Mouse (Mus musculus) regulatory T cell (primary cell): ENCODE results near the gene Lats1.
"Not testable (repeated sequence)": the region's sequence is repeated elsewhere in the genome, so short reads cannot be mapped to it uniquely, and the experiment has no call there.

ENCODE experiments used
- in situ Hi-C: fragments of 300-600 bp; cut with MboI, MseI; formaldehyde crosslinking; loops from one replicate; pipeline ENCODE4 v1.15.1; 2025; ENCODE audit warnings: high pct_unique_total_duplicates

Lats1 gene

DNA sequence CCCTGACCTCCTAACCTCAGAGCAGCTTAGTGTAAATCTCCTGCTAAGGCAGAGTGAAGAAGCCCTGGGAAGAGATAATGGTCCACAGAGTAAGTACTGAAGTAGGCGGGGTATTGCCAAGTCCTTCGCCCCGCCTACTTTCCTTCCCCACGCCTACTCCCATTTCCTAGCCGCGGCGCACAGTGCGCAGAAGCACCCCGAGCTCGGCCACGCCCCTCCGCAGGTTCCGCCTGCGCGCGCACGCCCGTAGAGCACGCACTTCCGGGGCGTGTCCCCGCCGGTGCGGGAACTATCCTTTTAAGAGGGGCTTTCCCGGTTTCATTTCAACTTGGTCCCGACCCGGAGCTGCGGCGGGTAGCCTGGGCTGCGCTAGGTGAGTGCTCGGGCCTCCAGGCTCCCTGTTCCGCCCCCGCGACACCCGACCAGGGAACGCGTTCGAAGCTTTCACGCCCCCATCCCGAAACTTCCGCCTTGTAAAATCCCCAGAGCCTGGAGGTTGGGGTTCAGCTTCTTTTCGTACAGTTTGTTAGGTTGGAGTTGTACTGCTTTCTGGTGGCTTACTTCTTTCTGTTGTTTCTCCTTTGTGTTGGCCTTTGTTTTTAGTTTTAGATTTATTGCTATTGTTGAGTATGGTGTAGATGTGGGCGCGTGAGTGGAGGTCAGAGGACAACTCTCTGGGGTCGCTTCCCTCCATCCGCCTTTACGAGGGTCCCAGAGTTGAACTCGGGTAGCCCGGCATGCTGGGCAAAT, 44.9 kb downstream of the Lats1 start, which contains the start of gene Katna1:
TSS of gene Katna1 (plus strand) at position 250 of the 750 bp plus-strand sequence.
- in situ Hi-C loops, result no loop called here

- in situ Hi-C loops, result no loop called here
These were observed 45.4 kb downstream of the Lats1 start for GRCm38 (mm10) chr10:7726501-7726812.

- in situ Hi-C loops, result no loop called here
These were observed 46.0 kb downstream of the Lats1 start for GRCm38 (mm10) chr10:7727011-7727410.

GRCm38 (mm10) chr10:7731582-7731981, 50.6 kb downstream of the Lats1 start:
- in situ Hi-C loops, result no loop called here

DNA sequence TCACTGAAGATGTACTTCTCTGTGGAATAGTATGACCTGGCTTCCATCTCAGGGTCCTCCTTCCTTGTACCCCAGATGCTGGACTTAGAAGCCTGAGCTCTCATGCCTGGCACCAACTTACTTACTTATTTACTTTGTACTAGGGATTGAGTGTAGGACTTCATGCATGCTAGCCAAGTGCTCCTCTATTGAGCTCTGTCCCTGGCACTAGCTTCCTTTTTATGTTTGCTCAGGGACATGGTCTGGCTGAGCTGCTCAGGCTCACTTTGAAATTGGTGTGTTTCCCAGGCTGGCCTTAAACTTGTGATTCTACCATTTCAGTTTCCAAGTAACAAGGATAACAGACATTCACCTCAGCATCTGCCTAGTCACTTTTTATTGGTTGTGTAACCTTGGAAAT, 56.1 kb downstream of the Lats1 start:
- in situ Hi-C loops, result no loop called here

DNA sequence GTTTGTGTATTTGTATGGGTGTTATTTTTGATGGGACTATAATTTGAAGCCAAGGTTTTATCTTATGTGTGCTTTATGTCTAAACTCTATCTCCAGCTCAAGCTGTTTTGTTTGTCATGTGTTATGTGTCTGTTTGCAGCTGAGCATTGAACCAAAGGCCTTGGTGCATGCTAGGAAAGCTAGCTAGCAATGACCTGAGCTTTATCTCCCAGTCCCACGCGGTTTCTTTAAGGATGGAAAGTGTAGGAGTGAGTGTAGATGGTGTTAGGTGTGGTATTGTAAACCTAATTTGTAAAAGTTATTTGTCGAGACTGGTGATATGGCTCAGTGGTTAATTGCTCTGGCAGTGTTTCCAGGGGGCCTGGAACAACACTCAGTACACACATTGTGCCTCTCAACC, 56.9 kb downstream of the Lats1 start:
- in situ Hi-C loops, result no loop called here

GRCm38 (mm10) chr10:7745528-7745927, 64.5 kb downstream of the Lats1 start:
- in situ Hi-C loops, result not testable (repeated sequence)

DNA sequence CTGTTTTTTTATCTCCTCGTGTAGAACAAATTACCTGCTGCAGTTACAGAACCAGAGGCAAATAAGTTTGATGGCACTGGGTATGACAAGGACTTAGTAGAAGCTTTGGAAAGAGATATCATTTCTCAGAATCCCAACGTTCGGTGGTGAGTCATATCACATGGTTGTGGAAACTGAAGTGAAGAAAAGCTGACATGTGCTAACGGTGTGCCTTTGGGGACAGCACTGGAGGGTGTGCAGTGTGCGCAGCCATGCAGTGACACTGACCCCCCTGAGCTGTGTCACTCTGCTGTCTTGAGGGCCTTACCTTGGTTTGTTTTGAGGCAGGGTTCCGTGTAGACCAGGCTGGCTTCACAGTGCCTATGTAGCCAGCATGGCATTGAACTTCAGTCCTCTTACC, 67.7 kb downstream of the Lats1 start:
- in situ Hi-C loops, result no loop called here

- in situ Hi-C loops, result no loop called here
These were observed 76.5 kb downstream of the Lats1 start for GRCm38 (mm10) chr10:7757544-7757943.
